Mouse (Mus musculus) erythroblast, embryonic 14.5 days (primary cell): ENCODE results near the gene Trappc6a. TPM values are rescaled to one million over a fixed set of nuclear protein-coding genes. Genes with fewer than 3 reads are reported as not detected.

Source experiments
- H3K27me3 ChIP-seq: 2 replicates; pipeline ENCODE4 v1.6.1; 2012; ENCODE audit warnings: inconsistent platforms; ENCODE audit not compliant: control insufficient read depth
- H3K36me3 ChIP-seq: 2 replicates; pipeline ENCODE4 v1.6.1; 2012; ENCODE audit warnings: mild to moderate bottlenecking, inconsistent platforms; ENCODE audit not compliant: control insufficient read depth
- H3K4me1 ChIP-seq: 2 replicates; pipeline ENCODE4 v1.6.1; 2012; ENCODE audit warnings: inconsistent platforms; ENCODE audit not compliant: control insufficient read depth
- H3K4me3 ChIP-seq: replicated peaks from 2 replicates; pipeline ENCODE3; 2012; ENCODE audit warnings: moderate library complexity, mild to moderate bottlenecking, inconsistent platforms
- H3K9me3 ChIP-seq: 2 replicates; pipeline ENCODE4 v1.6.1; 2012; ENCODE audit warnings: low read length, inconsistent platforms, mixed read lengths; ENCODE audit not compliant: control insufficient read depth
- GATA1 ChIP-seq: IDR thresholded peaks from 2 replicates; pipeline ENCODE4 v1.6.1; 2012; ENCODE audit warnings: low read length, inconsistent platforms, mixed read lengths
- TAL1 ChIP-seq: IDR thresholded peaks from 3 replicates; pipeline ENCODE4 v1.6.1; 2012; ENCODE audit warnings: low read length, inconsistent platforms, mixed read lengths
- polyA plus RNA-seq: library from polyadenylated mRNA; stranded (reverse); fragments of >175 nt; gene quantifications from 2 replicates; pipeline ENCODE4 v1.2.3, GENCODE M21; 2012

Trappc6a gene
- polyA plus RNA-seq, 1 experiment = 13.1 TPM

GRCm38 (mm10) chr7:19512353-19512752, 4.2 kb downstream of the Trappc6a start:
- Histone ChIP-seq H3K4me3 (no peak overlapping the region), H3K9me3 (no peaks in the 10 kb centered on the region), H3K4me1 (peaks cover 27% of the 10 kb centered on the region), H3K36me3 (peaks cover 3% of the 10 kb centered on the region), H3K27me3 (peaks cover 10% of the 10 kb centered on the region)
- no peak for TF ChIP-seq GATA1
- TF ChIP-seq TAL1 = no peak

GRCm38 (mm10) chr7:19517652-19518365, 9.6 kb downstream of the Trappc6a start, which contains the start of gene Nkpd1:
Nkpd1 (plus strand) TSS chr7:19517838.
- peaks cover 10% of the 10 kb centered on the region for H3K4me1 ChIP-seq

GRCm38 (mm10) chr7:19520032-19520431, 11.8 kb downstream of the Trappc6a start:
- no peak for TF ChIP-seq GATA1
- TF ChIP-seq TAL1 = no peak
- H3K36me3 ChIP-seq = no peaks in the 10 kb centered on the region; the same call in 1 of the 2 replicates
- H3K4me1 ChIP-seq = peaks cover 22% of the 10 kb centered on the region
- H3K4me3 ChIP-seq = no peak overlapping the region
- H3K27me3 ChIP-seq = peaks cover 86% of the 10 kb centered on the region
- H3K9me3 ChIP-seq = peaks cover 14% of the 10 kb centered on the region

More at GRCm38 (mm10) chr7:19517652-19518365, 9.6 kb downstream of the Trappc6a start, which contains the start of gene Nkpd1:
- Histone ChIP-seq H3K27me3 (peaks cover 64% of the 10 kb centered on the region), H3K36me3 (no peaks in the 10 kb centered on the region), H3K4me3 (no peak within 1 kb of the TSS), H3K9me3 (peaks cover under 1% of the 10 kb centered on the region; the same call in 1 of the 2 replicates)
- TF ChIP-seq GATA1 (no peak), TAL1 (no peak)

GRCm38 (mm10) chr7:19523017-19523756, 15.0 kb downstream of the Trappc6a start:
- no peak overlapping the region for H3K4me3 ChIP-seq
- H3K27me3 ChIP-seq = peaks cover 78% of the 10 kb centered on the region
- peaks cover 22% of the 10 kb centered on the region for H3K4me1 ChIP-seq

GRCm38 (mm10) chr7:19523757-19524419, 15.7 kb downstream of the Trappc6a start:
- H3K9me3 ChIP-seq = peaks cover 14% of the 10 kb centered on the region

More at GRCm38 (mm10) chr7:19523017-19523756, 15.0 kb downstream of the Trappc6a start:
- Histone ChIP-seq H3K36me3 (peaks cover under 1% of the 10 kb centered on the region), H3K9me3 (peaks cover 14% of the 10 kb centered on the region)
- TF ChIP-seq GATA1 = no peak
- no peak for TF ChIP-seq TAL1

GRCm38 (mm10) chr7:19524420-19525104, 16.4 kb downstream of the Trappc6a start:
- peaks cover 14% of the 10 kb centered on the region for H3K9me3 ChIP-seq
- peaks cover 14% of the 10 kb centered on the region for H3K36me3 ChIP-seq
- TF ChIP-seq TAL1 (no peak), GATA1 (no peak)
- peaks cover 65% of the 10 kb centered on the region for H3K27me3 ChIP-seq
- no peak overlapping the region for H3K4me3 ChIP-seq
- peaks cover 21% of the 10 kb centered on the region for H3K4me1 ChIP-seq

More at GRCm38 (mm10) chr7:19523757-19524419, 15.7 kb downstream of the Trappc6a start:
- Histone ChIP-seq H3K4me1 (peaks cover 22% of the 10 kb centered on the region), H3K4me3 (peak overlapping the region; percentile 1), H3K27me3 (peaks cover 71% of the 10 kb centered on the region), H3K36me3 (peaks cover 8% of the 10 kb centered on the region)
- TF ChIP-seq GATA1 (no peak), TAL1 (no peak)

- Histone ChIP-seq H3K27me3 (peaks cover 59% of the 10 kb centered on the region), H3K4me3 (no peak overlapping the region), H3K36me3 (peaks cover 20% of the 10 kb centered on the region), H3K9me3 (peaks cover 14% of the 10 kb centered on the region), H3K4me1 (peaks cover 16% of the 10 kb centered on the region)
- no peak for TF ChIP-seq GATA1
- no peak for TF ChIP-seq TAL1
Measured at GRCm38 (mm10) chr7:19525105-19525481, 16.9 kb downstream of the Trappc6a start.

- H3K4me3 ChIP-seq = no peak overlapping the region
- peaks cover 9% of the 10 kb centered on the region for H3K4me1 ChIP-seq
- H3K27me3 ChIP-seq = no peaks in the 10 kb centered on the region
- H3K36me3 ChIP-seq = peaks cover 79% of the 10 kb centered on the region
- no peaks in the 10 kb centered on the region for H3K9me3 ChIP-seq
- TF ChIP-seq TAL1 = no peak
- no peak for TF ChIP-seq GATA1
Measured at GRCm38 (mm10) chr7:19531077-19531476, 22.9 kb downstream of the Trappc6a start.
